Mouse (Mus musculus): Measurements from ENCODE around the gene Cyp20a1.

Gene Cyp20a1

GRCm38 (mm10) chr1:60342808-60343629, at the start of gene Cyp20a1:
Gene Cyp20a1, plus strand, starts transcription at chr1:60343323.
- DNase-seq: peak; percentile 94

- no peak for DNase-seq
These were observed 49.2 kb upstream of the Cyp20a1 start for GRCm38 (mm10) chr1:60293921-60294320.

GRCm38 (mm10) chr1:60343630-60344455, 720 bp downstream of the Cyp20a1 start:
- DNase-seq: no peak

- no peak for DNase-seq
These were observed 1.5 kb downstream of the Cyp20a1 start for GRCm38 (mm10) chr1:60344670-60345069.

- no peak for DNase-seq
These were observed 2.6 kb downstream of the Cyp20a1 start for GRCm38 (mm10) chr1:60345712-60346111.

- DNase-seq: no peak
These were observed 9.7 kb downstream of the Cyp20a1 start for GRCm38 (mm10) chr1:60352786-60353185.

GRCm38 (mm10) chr1:60361626-60362025, 18.5 kb downstream of the Cyp20a1 start:
- DNase-seq: no peak

- no peak for DNase-seq
These were observed 33.4 kb downstream of the Cyp20a1 start for GRCm38 (mm10) chr1:60376556-60376955.

- no peak for DNase-seq
These were observed 38.8 kb downstream of the Cyp20a1 start for GRCm38 (mm10) chr1:60381910-60382309.

GRCm38 (mm10) chr1:60404848-60405247, 61.7 kb downstream of the Cyp20a1 start:
- DNase-seq: no peak

- no peak for DNase-seq
These were observed 65.5 kb downstream of the Cyp20a1 start for GRCm38 (mm10) chr1:60408501-60409167.

- DNase-seq: peak; percentile 95
These were observed 66.2 kb downstream of the Cyp20a1 start, which contains the start of gene Abi2 for GRCm38 (mm10) chr1:60409168-60409828. Gene Abi2, plus strand, starts transcription at chr1:60409619.

- peak; percentile 52 for DNase-seq
These were observed 67.0 kb downstream of the Cyp20a1 start for GRCm38 (mm10) chr1:60409928-60410817.

- DNase-seq: no peak
These were observed 73.6 kb downstream of the Cyp20a1 start for GRCm38 (mm10) chr1:60416724-60417123.

GRCm38 (mm10) chr1:60423882-60424281, 80.8 kb downstream of the Cyp20a1 start:
- DNase-seq: no peak

- DNase-seq: no peak
These were observed 85.2 kb downstream of the Cyp20a1 start for GRCm38 (mm10) chr1:60428341-60428740.

GRCm38 (mm10) chr1:60428932-60429331, 85.8 kb downstream of the Cyp20a1 start:
- no peak for DNase-seq

GRCm38 (mm10) chr1:60431531-60431930, 88.4 kb downstream of the Cyp20a1 start:
- DNase-seq: no peak

- no peak for DNase-seq
These were observed 89.4 kb downstream of the Cyp20a1 start for GRCm38 (mm10) chr1:60432497-60432896.

Measured in right cerebral cortex, postnatal 25 days (tissue).